Mouse (Mus musculus): ENCODE results near the gene Fmnl3.

Fmnl3 gene

DNA sequence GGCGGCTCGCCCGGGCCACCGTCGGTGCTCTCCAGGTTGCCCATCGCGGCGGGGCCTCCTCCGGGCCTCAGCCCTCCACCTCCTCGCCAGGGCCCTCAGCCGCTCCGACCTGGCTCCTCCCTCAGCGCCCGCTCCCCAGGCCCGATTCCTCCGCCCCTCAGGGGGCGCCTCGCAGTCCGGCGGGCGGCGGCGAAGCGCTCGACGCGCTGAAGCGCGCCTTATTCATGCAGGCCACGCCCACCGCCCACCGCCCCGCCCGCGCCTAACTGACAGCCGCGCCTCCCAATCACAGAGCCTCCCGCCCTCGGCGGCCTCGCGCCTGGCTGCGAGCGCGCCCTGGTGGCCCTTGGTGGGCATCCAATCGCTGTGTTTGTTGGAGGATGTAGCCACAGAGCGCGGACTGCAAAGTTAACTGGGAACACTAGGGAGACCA is at the start of gene Fmnl3:
Fmnl3 (minus strand) TSS at position 224 of the 433 bp plus-strand sequence.
- DNase-seq: peak; percentile 99 to 100

DNA sequence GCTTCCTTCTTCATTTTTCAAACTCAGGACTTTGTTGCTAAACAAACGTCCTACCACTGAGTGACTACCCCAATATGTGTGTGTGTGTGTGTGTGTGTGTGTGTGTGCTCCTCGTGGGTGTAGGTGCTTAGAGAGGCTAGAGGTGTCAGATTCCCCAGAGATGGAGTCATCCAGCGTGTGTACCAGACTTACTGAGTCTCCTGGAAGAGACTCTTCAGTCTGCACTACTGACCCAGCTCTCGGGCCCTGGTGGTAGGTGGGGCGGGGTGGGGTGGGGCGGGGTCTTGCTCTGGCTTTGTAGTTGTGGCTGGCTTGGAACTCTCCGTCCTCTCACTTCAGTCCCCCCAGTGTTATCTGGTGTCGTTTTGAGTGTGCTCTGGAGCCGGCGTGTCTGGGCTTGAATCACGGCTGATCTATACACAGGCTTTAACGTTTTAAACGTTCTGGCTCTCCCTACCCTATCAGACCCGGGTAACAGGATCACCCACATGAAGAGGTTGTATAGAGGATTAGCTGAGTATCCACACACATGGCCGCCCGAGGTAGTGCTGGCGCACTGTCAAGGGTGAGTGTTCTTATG is 47.5 kb upstream of the Fmnl3 start:
- no peak for DNase-seq

GRCm38 (mm10) chr15:99416957-99417356 is 46.7 kb upstream of the Fmnl3 start:
- DNase-seq: no peak

DNA sequence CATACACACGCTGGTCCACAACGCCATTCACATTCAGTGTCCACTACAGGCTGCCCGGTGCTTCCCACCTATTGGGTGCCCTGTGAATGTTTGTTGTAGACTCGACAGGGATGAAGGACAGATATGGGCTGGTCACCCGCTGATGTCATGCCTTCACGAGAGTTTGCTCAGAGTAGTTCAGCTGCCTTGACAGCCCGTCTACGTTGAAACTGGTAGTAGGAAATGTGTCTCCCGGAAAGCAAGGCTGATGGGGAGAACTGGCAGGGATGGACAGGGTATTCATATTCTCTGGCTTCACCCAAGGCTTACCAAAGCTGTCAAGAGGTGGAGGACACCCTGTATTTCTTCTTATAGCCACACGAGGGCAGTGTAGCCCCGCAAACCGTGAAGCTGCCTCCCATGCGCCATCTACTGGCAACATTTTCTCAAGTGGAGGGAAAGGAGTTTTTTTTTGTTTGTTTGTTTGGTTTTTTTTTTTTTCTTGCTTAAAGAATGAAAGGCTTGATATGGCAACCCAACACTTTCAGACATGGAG is 46.1 kb upstream of the Fmnl3 start:
- peak; percentile 93 to 96 for DNase-seq

GRCm38 (mm10) chr15:99415793-99416192 is 45.5 kb upstream of the Fmnl3 start:
- peak; percentile 78 to 88 for DNase-seq

DNA sequence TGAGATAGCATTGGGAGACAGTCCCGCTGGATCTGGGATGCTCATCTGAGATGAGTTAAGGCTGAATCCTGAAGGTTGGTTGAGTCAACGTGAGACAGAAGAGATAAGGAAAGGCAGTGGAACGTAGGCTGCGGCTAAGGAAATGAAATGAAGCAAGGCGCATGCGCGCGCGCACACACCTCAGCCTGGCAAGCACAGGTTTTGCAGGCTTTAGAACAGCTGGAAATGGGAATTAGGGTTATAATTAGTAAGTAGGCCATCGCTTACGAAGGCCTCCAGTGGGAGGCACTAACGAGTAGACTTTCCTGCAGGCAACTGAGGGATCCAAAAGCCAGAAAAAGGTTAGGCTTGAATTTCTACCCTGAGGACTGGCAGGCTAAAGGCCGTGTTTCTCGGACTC is 41.5 kb upstream of the Fmnl3 start:
- DNase-seq: no peak

GRCm38 (mm10) chr15:99408845-99409244 is 38.6 kb upstream of the Fmnl3 start:
- DNase-seq: no peak

DNA sequence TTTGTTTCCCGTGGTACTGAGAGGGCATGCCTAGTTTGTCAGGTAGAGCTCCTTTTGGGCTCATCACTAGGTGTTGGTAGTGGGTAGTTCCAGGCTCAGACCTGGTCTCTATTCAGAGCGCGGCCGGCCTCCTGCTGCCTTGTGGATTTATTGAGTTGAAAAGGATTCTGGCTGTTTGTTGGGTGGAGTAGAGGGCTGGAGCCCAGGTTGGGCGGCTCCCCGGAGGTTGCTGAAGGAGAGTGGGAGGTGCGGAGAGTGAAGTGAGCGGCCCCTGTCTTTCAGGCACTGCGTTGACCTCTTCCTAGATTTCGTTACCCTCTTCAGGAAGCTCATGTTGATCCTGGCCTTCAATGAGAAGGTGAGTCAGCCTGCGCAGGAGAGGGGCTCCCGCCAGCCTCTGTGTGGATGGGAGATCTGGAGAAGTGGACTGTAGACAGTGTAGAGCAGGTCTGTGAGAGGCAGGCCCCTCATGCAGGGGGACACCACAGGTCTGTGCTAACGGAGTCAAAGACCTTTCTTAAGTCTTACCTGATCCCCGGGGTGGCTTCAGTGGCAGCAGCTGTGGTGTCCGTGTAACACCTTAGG is 36.8 kb upstream of the Fmnl3 start:
- no peak for DNase-seq

DNA sequence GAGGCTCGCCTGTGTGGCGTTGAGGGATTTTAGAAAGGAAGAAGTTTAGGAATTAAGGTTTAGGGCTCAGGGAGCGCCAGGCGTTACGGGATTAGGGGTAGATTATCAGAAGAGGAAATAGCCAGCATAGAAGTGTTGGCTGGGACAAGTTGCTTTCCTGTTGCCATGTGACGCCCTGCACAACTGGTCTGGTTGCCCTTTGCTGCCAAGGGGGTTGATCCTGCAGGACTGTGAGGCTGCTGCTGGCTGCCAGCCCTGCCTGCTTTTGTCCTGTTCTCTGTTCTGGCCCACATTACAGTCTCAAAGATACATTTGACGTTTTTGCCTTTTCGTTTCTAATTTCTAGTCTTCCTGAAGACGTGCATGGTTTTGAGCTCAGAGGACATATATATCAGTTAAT is 34.9 kb upstream of the Fmnl3 start:
- DNase-seq: no peak

GRCm38 (mm10) chr15:99403159-99403889 is 33.0 kb upstream of the Fmnl3 start:
- no peak for DNase-seq

DNA sequence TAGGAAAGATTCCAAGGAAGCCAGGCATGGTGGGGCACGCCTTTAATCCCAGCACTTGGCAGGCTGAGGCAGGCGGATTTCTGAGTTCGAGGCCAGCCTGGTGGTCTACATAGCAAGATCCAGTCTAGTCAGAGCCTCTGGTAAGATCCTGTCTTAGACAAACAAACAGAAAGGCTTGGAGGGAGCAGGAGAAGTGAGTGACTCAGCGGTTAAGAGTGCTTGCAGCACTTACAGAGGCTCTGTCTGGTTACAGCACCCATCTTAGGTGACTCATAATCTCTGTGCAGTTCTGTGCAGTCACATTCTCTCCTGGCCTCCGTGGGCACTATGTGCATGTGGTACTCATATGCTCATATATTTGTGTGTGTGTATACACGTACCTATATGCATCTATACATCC is 30.3 kb upstream of the Fmnl3 start:
- no peak for DNase-seq

DNA sequence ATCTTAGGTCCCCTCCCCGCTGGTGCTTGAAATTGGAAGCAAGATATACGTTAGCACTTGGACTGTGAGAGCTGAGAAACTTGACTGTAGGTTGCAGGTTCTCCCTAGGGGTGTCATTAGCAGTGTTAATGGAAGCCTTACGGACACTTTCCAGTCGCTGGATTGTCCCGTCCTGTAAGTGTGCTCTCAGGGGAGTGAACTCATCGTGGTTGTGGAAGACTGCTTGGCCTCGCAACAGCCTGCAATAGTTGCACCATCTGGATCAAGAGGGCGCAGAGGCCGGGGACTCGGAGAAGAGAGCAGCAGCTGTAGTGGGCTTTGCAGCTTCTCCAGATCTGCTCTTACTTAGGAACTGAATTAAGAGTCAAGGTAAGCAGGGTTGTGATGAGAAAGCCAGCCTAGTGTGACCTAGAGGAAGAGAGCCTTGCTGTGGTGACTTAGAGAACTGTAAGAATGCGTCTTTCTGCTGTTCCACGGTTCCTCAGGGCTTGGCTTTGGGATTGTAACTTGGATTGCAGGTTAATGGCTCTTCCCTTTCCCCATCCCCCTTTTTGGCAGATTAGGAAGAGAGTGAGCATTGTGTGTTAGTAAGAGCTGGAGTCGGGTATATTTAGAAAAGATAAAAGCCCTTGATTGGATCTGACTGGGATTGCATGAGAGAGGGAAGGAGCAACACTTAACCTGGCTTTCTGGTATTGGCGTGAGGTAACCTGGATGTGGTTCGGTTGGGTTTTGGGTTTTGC is 29.4 kb upstream of the Fmnl3 start:
- no peak for DNase-seq

GRCm38 (mm10) chr15:99397622-99398021 is 27.3 kb upstream of the Fmnl3 start:
- DNase-seq: no peak

DNA sequence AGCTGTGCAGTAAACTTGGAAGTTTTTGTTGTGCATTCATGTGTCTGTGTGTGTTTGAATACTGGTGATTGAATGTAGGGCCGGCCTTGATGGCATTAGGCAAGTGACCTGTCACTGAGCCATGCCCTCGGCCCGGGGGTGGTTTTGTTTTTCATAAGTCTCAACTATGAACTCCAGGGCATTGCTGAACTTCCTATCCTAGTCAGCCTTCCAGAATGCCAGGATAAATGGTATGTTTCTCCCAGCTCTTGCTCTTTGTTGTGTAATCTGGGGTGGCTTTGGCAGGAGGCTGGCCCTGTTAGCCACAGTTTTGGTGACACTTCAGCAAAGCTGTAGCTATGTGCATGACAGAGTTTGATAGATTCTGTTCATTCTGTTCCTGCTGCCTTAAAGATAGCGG is 26.6 kb upstream of the Fmnl3 start:
- no peak for DNase-seq

- no peak for DNase-seq
Observed at GRCm38 (mm10) chr15:99396462-99396861, 26.2 kb upstream of the Fmnl3 start.

DNA sequence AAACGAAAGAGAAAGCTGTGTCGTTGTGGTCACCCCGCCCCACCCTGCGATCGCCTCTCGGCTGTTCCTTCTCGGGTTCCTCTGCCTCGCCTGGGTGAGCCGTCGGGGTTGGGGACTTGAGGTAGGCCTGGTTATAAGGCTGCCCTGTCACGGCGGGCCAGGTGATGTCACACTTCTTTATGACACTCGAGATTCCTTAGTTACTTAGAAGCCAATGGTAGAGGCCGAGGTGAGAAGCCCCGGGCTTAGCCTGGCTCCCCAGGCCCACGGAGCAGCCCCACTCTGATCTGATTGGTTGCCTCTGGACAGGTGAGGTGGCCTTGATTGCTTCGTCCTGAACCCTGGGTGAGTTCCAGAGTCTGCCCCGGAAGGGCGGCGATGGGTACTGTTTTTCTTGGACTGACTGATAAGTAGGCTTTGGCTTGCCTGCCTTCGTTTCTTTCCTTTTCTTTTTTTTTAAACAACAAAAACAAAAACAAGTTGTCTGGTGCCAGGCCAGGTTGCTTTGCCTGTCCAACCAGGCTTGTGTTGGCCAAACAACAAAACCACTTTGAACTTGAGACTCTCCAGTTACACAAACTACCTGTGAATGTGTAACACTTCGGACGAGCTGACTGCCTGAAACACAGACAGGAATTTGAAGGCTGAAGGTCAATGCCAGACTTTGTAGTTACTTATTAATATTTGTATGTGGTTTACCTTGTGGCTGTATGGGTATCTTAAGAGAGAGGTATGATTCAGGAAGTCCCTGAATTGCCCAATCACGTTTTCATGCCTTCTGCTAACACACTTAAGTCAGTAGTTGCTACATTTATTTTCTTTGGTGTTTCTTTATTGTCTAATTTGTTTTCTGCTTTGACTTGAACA is 23.3 kb upstream of the Fmnl3 start:
- DNase-seq: peak in 1 of 2 experiments; percentile 80

GRCm38 (mm10) chr15:99392486-99393385 is 22.5 kb upstream of the Fmnl3 start, which contains the start of gene Tmbim6:
Tmbim6 (plus strand) TSS chr15:99392882.
- peak; percentile 99 for DNase-seq

GRCm38 (mm10) chr15:99391975-99392374 is 21.7 kb upstream of the Fmnl3 start:
- no peak for DNase-seq

GRCm38 (mm10) chr15:99390472-99391401 is 20.5 kb upstream of the Fmnl3 start:
- no peak for DNase-seq

DNA sequence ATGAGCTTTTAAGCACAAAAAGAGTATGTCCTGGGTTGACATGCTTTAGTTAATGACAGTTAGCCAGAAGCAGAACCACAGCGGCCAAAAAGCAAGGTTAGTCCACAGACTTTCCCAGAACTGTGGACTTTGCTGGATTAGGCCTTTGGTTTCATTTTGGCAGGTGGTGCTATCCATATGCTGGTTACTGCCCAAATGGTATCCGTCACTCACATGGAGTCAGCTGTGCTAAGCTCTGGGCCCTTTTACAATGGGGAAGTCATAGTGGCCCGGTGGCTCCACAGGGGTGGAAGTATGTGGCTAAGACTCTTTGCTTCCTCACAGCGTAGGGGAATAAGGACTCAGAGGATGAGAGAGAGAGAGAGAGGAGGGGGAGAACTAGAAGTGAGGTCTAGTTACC is 17.7 kb upstream of the Fmnl3 start:
- no peak for DNase-seq
